Mouse (Mus musculus): ENCODE data around the gene Git1.

Gene Git1

GRCm38 (mm10) chr11:77501392-77501791 lies 8.0 kb downstream of the Git1 start:
- DNase-seq (ENCODE audit: low read depth, low spot score): peak; percentile 95

GRCm38 (mm10) chr11:77501971-77502370 lies 8.6 kb downstream of the Git1 start:
- DNase-seq (ENCODE audit: low read depth, low spot score): no peak

- DNase-seq (ENCODE audit: low read depth, low spot score): no peak
Measured at GRCm38 (mm10) chr11:77502481-77502880, 9.1 kb downstream of the Git1 start.

GRCm38 (mm10) chr11:77503511-77503910 lies 10.1 kb downstream of the Git1 start:
- peak; percentile 81 for DNase-seq (ENCODE audit: low read depth, low spot score)

GRCm38 (mm10) chr11:77504377-77504776 lies 11.0 kb downstream of the Git1 start:
- DNase-seq (ENCODE audit: low read depth, low spot score): no peak

GRCm38 (mm10) chr11:77505291-77505980 lies 12.1 kb downstream of the Git1 start:
- no peak for DNase-seq (ENCODE audit: low read depth, low spot score)

GRCm38 (mm10) chr11:77506273-77506672 lies 12.9 kb downstream of the Git1 start:
- no peak for DNase-seq (ENCODE audit: low read depth, low spot score)

GRCm38 (mm10) chr11:77506941-77507340 lies 13.6 kb downstream of the Git1 start:
- no peak for DNase-seq (ENCODE audit: low read depth, low spot score)

- DNase-seq (ENCODE audit: low read depth, low spot score): no peak
Measured at GRCm38 (mm10) chr11:77507426-77507825, 14.1 kb downstream of the Git1 start.

- DNase-seq (ENCODE audit: low read depth, low spot score): peak; percentile 83
Measured at GRCm38 (mm10) chr11:77508068-77509021, 15.0 kb downstream of the Git1 start.

- no peak for DNase-seq (ENCODE audit: low read depth, low spot score)
Measured at GRCm38 (mm10) chr11:77511336-77511735, 18.0 kb downstream of the Git1 start.

- DNase-seq (ENCODE audit: low read depth, low spot score): peak; percentile 85
Measured at GRCm38 (mm10) chr11:77512891-77513810, 19.8 kb downstream of the Git1 start.

GRCm38 (mm10) chr11:77513811-77514170 lies 20.4 kb downstream of the Git1 start:
- no peak for DNase-seq (ENCODE audit: low read depth, low spot score)

GRCm38 (mm10) chr11:77514281-77514831 lies 21.0 kb downstream of the Git1 start:
- no peak for DNase-seq (ENCODE audit: low read depth, low spot score)

- peak; percentile 70 for DNase-seq (ENCODE audit: low read depth, low spot score)
Measured at GRCm38 (mm10) chr11:77514832-77515636, 21.7 kb downstream of the Git1 start, which contains the start of gene Abhd15. Gene Abhd15, plus strand, starts transcription at chr11:77515121.

- DNase-seq (ENCODE audit: low read depth, low spot score): no peak
Measured at GRCm38 (mm10) chr11:77515637-77516552, 22.5 kb downstream of the Git1 start, which contains the start of gene Trp53i13. Gene Trp53i13, minus strand, starts transcription at chr11:77515980.

GRCm38 (mm10) chr11:77516553-77517425 lies 23.4 kb downstream of the Git1 start:
- DNase-seq (ENCODE audit: low read depth, low spot score): no peak

Measured in brain, adult 2 months (tissue).